Mouse (Mus musculus) intestine, postnatal 0 days (tissue): ENCODE measurements around the gene Hopx. TPM values are rescaled to one million over a fixed set of nuclear protein-coding genes. Genes with fewer than 3 reads are reported as not detected.

Experiments used
- ATAC-seq: fragments of 200-750 bp; cut with Nextera tagmentation; 2 replicates; pipeline ENCODE4 v1.8.0; 2017; ENCODE audit warnings: mild to moderate bottlenecking, moderate TSS enrichment, moderate library complexity
- H3K27ac ChIP-seq: fragments of 300-500 bp; sonication (generic); 2 replicates; pipeline ENCODE4 v1.5.1; 2014; ENCODE audit warnings: mild to moderate bottlenecking, low read depth, low read length, moderate library complexity
- H3K27me3 ChIP-seq: fragments of 300-500 bp; sonication (generic); replicated peaks from 2 replicates; pipeline ENCODE4 v1.6.1; 2014; ENCODE audit warnings: low read length, mixed read lengths; ENCODE audit not compliant: control insufficient read depth, insufficient read depth
- H3K36me3 ChIP-seq: fragments of 300-500 bp; sonication (generic); 2 replicates; pipeline ENCODE4 v1.6.1; 2014; ENCODE audit warnings: mild to moderate bottlenecking, moderate library complexity; ENCODE audit not compliant: control insufficient read depth, insufficient read depth
- H3K4me1 ChIP-seq: fragments of 300-500 bp; sonication (generic); replicated peaks from 2 replicates; pipeline ENCODE4 v1.6.1; 2014; ENCODE audit warnings: antibody characterized with exemption, low read length, mixed read lengths; ENCODE audit not compliant: control insufficient read depth, insufficient read depth
- H3K4me2 ChIP-seq: fragments of 300-500 bp; sonication (generic); replicated peaks from 2 replicates; pipeline ENCODE4 v1.6.1; 2014; ENCODE audit warnings: low read depth, mild to moderate bottlenecking, moderate library complexity
- H3K4me3 ChIP-seq: fragments of 300-500 bp; sonication (generic); 2 replicates; pipeline ENCODE4 v1.5.1; 2014; ENCODE audit warnings: low read depth, low read length
- H3K9ac ChIP-seq: fragments of 300-500 bp; sonication (generic); 2 replicates; pipeline ENCODE4 v1.6.1; 2014; ENCODE audit warnings: mild to moderate bottlenecking, low read depth, low read length
- H3K9me3 ChIP-seq: fragments of 300-500 bp; sonication (generic); 2 replicates; pipeline ENCODE4 v1.6.1; 2016; ENCODE audit warnings: mixed run types; ENCODE audit not compliant: control insufficient read depth
- CTCF ChIP-seq: sonication (generic); IDR thresholded peaks from 2 replicates; pipeline ENCODE4 v1.5.1; 2016; ENCODE audit warnings: low read depth, mild to moderate bottlenecking, control low read depth, antibody characterized with exemption, moderate library complexity
- WGBS: fragments of 180-500 bp; shearing (Covaris S2); extraction: QIAGEN DNeasy Blood & Tissue Kit; methylation state at CpG from one replicate; pipeline ENCODE4 v1.1.7; 2014; 5-methylcytosine and 5-hydroxymethylcytosine counted together
- polyA plus RNA-seq: library from polyadenylated mRNA; unstranded; fragments of >200 nt; fragmentation: Nextera tagmentation; extraction: Ambion mirVana; gene quantifications from 2 replicates; pipeline ENCODE4 v1.2.1, GENCODE M21; 2015

Hopx gene
- polyA plus RNA-seq, 1 experiment from 2014 or later: 10.5 TPM

DNA sequence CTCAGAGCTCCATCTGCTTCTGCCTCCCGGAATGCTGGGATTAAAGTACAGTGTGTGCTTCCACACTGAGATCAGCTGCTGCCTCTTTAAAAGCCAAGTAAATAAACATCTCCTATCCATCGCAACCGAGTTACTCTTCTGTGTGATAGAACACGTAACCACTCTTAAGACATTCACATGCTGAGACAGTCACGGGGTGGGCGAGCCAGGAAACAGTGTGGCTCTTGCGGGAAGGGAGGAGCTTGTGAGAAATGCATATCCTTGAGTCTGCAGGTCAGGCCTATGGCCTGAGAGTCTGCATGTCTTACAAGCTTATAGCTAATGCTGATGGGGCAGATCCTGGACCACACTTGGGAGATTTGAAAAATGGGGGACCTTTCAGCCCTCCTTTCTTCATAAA lies 28.4 kb downstream of the Hopx start:
- ATAC-seq: no peak
- H3K4me1 ChIP-seq: no peaks in the 10 kb centered on the region
- H3K4me3 ChIP-seq: no peak overlapping the region
- no peaks in the 10 kb centered on the region for H3K27me3 ChIP-seq
- 80% methylated on average over 7 of the region's 7 CpGs for WGBS
- no peak overlapping the region for H3K27ac ChIP-seq
- no peaks in the 10 kb centered on the region for H3K9me3 ChIP-seq
- no peak overlapping the region for H3K4me2 ChIP-seq
- H3K9ac ChIP-seq: no peak overlapping the region
- TF ChIP-seq CTCF: no peak
- no peaks in the 10 kb centered on the region; the same call in none of the 2 replicates for H3K36me3 ChIP-seq

DNA sequence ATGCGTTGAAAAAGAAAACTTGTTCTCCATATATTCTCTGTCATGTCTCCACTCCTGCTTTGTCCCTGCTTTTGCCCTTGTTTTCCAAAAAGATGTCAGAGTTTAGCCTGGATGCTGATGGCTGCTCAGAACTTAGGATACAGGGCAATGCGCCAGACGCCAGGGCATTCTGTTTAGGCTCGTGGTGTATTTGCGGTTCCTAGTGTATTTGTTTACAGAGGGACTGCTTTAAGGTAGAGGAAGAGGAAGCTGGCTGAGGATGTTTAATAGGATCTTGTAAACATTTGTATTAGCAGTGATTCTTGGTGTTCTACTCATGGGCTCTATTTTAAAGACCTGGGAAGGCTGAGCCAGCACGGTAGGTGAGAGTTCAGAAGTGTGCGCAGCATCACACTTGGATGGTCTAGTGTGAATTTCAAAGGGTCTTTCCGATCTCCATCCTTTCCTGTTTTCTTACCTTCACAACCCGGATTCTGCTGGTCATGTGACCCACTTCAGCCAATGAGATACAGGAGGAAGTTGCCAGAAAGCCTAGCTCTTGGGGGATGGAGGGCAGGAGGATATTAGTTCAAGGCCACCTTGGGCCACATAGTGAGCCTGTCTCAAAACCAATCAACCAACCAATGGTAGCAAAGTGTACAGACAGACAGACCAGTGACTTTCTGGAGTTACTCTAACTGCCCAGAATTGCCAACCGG lies 29.0 kb downstream of the Hopx start:
- WGBS: 64% methylated on average over 10 of the region's 10 CpGs
- no peak overlapping the region for H3K4me3 ChIP-seq
- no peak for TF ChIP-seq CTCF
- H3K4me2 ChIP-seq: no peak overlapping the region
- no peak overlapping the region for H3K27ac ChIP-seq
- no peak overlapping the region for H3K9ac ChIP-seq
- H3K9me3 ChIP-seq: no peaks in the 10 kb centered on the region
- H3K4me1 ChIP-seq: no peaks in the 10 kb centered on the region
- no peaks in the 10 kb centered on the region; the same call in none of the 2 replicates for H3K36me3 ChIP-seq
- H3K27me3 ChIP-seq: no peaks in the 10 kb centered on the region
- ATAC-seq: no peak; the same call in 1 of the 2 replicates

DNA sequence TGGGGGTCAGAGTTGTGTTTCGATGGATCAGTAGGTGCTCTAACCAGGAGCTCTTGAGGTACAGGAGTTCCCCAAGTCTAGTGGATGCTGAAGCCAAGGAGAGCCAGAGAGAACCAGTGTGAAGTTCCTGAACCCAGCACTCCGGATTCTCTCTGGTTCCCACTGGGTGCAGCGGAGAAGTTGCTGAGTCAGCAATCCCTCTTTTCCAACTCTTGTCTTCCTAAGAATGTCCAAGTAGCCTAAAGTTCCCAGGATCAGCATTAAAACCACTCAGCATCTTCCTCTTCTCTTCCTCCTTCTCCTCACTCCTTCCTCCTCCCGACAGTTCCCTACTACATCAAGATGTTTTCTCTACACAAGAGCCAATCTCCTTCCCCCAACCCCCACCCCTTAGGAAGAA lies 30.5 kb downstream of the Hopx start:
- H3K27ac ChIP-seq: no peak overlapping the region
- no peak overlapping the region for H3K9ac ChIP-seq
- TF ChIP-seq CTCF: no peak
- H3K4me3 ChIP-seq: no peak overlapping the region
- 91% methylated on average over 4 of the region's 4 CpGs for WGBS
- H3K4me2 ChIP-seq: no peak overlapping the region
- no peaks in the 10 kb centered on the region; the same call in none of the 2 replicates for H3K36me3 ChIP-seq
- ATAC-seq: no peak
- no peaks in the 10 kb centered on the region for H3K27me3 ChIP-seq
- H3K9me3 ChIP-seq: no peaks in the 10 kb centered on the region
- no peaks in the 10 kb centered on the region for H3K4me1 ChIP-seq

DNA sequence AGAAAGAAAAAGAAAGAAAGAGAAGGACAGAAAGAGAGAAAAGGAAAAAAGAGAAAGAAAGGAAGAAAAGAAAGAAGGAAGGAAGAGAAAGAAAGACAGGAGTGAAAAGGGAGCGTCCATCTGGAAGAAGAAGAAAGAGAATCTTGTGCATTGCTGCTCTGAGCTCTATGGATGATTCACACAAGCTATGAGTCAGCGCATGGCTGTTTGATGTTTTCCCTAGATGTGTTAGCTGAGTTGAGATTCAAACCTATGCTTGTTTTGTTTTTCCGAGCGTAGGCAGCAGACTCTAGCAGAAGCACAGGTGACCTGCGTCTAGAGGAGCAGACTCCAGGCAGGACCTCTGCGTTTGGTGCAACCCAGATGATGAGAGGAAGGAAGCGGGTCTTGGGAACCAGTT lies 32.2 kb downstream of the Hopx start:
- no peak for ATAC-seq

DNA sequence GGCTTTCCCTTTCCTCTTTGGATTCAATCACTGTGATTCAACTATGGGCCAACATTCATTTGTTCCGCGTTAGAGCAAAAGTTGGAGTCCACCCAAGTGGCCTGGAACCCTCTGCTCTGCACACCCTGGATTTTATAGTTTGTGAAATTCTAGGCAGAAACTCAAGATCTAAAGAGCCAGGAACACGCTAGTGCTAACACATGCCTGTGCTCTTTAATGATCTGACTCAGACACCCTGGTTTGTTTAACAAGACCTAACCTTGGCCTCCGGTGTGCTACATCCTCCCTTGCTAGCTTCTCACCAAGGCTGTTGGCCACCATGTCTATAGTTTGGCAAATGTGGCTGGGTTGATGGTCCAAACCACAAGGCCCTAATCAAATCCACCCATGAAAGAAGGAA lies 34.2 kb downstream of the Hopx start:
- Histone ChIP-seq H3K36me3 (no peaks in the 10 kb centered on the region), H3K4me2 (no peak overlapping the region), H3K27ac (no peak overlapping the region), H3K27me3 (no peaks in the 10 kb centered on the region), H3K9ac (no peak overlapping the region), H3K4me3 (no peak overlapping the region), H3K4me1 (no peaks in the 10 kb centered on the region), H3K9me3 (no peaks in the 10 kb centered on the region)
- no peak for TF ChIP-seq CTCF
- ATAC-seq: no peak
- 76% methylated on average over 4 of the region's 4 CpGs for WGBS

More for the DNA sequence above, 32.2 kb downstream of the Hopx start:
- TF ChIP-seq CTCF: no peak
- 80% methylated on average over 7 of the region's 7 CpGs for WGBS
- Histone ChIP-seq H3K36me3 (no peaks in the 10 kb centered on the region; the same call in 1 of the 2 replicates), H3K27ac (no peak overlapping the region), H3K27me3 (no peaks in the 10 kb centered on the region), H3K9ac (no peak overlapping the region), H3K4me2 (no peak overlapping the region), H3K4me3 (no peak overlapping the region), H3K9me3 (no peaks in the 10 kb centered on the region), H3K4me1 (no peaks in the 10 kb centered on the region)

DNA sequence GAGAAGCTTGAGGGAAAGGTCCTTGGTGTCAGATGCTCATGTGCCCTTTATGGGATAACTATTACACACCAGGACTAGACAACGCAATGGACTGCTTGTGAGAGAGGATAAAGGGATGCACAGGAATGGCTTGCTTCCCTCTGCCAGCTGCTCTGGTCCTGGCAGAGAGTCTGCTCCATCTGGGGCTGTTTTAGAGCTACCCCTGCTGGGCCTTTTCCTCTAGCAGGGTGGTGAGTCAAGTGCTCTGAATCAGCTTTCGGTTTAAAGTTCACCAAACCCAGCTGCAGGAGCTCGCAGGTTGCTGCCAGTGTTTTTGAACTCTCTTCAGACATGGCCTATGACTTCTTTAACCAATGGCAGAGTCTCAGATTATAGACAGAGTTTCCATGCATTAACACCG lies 39.0 kb downstream of the Hopx start:
- Histone ChIP-seq H3K27ac (no peak overlapping the region), H3K27me3 (no peaks in the 10 kb centered on the region), H3K9ac (no peak overlapping the region), H3K4me1 (no peaks in the 10 kb centered on the region), H3K9me3 (no peaks in the 10 kb centered on the region), H3K4me3 (no peak overlapping the region), H3K36me3 (no peaks in the 10 kb centered on the region), H3K4me2 (no peak overlapping the region)
- no peak for ATAC-seq
- WGBS: 82% methylated on average over 4 of the region's 4 CpGs
- no peak for TF ChIP-seq CTCF
